Mouse (Mus musculus) layer of hippocampus, adult 2 months (tissue): Measurements from ENCODE around the gene L3mbtl3. TPM values are rescaled to one million over a fixed set of nuclear protein-coding genes. Genes with fewer than 3 reads are reported as not detected.

Source experiments
- DNase-seq, 2 experiments: peaks; one replicate each; pipeline ENCODE4 v3.0.0; 2022; ENCODE audit warnings: low spot score in 2 of 2
- H3K27ac ChIP-seq: fragments of 200-600 bp; 2 replicates; pipeline ENCODE4 v1.8.1; 2022
- H3K4me3 ChIP-seq: fragments of 200-600 bp; 2 replicates; pipeline ENCODE4 v1.8.1; 2022; ENCODE audit warnings: mild to moderate bottlenecking
- CTCF ChIP-seq: fragments of 200-600 bp; conservative IDR thresholded peaks from 2 replicates; pipeline ENCODE4 v1.8.1; 2022; ENCODE audit warnings: antibody characterized with exemption, mild to moderate bottlenecking, moderate library complexity
- total RNA-seq, 2 experiments: library from RNA; stranded (reverse); gene quantifications; 2 replicates each; pipeline ENCODE4 v1.2.3; 2021

Gene L3mbtl3
- total RNA-seq, 2 experiments from 2014 or later, result 18.3 to 19.0 TPM

GRCm38 (mm10) chr10:26364326-26364856 lies 11.4 kb downstream of the L3mbtl3 start:
- Histone ChIP-seq H3K4me3 (no peak overlapping the region), H3K27ac (no peak overlapping the region)
- DNase-seq, result no peak
- TF ChIP-seq CTCF, result no peak

- H3K4me3 ChIP-seq, result no peak overlapping the region
- TF ChIP-seq CTCF, result no peak
- H3K27ac ChIP-seq, result no peak overlapping the region
- DNase-seq, result no peak
Measured at GRCm38 (mm10) chr10:26363605-26364004, 12.2 kb downstream of the L3mbtl3 start.

- DNase-seq, result no peak
- H3K4me3 ChIP-seq, result no peak overlapping the region
- no peak overlapping the region for H3K27ac ChIP-seq
- no peak for TF ChIP-seq CTCF
Measured at GRCm38 (mm10) chr10:26358798-26359197, 17.0 kb downstream of the L3mbtl3 start.

GRCm38 (mm10) chr10:26358231-26358630 lies 17.5 kb downstream of the L3mbtl3 start:
- TF ChIP-seq CTCF, result no peak
- Histone ChIP-seq H3K27ac (no peak overlapping the region), H3K4me3 (no peak overlapping the region)
- DNase-seq, result peak in 1 of 2 experiments; percentile 10

GRCm38 (mm10) chr10:26353781-26354180 lies 22.0 kb downstream of the L3mbtl3 start:
- no peak for TF ChIP-seq CTCF
- no peak overlapping the region for H3K27ac ChIP-seq
- DNase-seq, result no peak

GRCm38 (mm10) chr10:26351129-26351738 lies 24.5 kb downstream of the L3mbtl3 start:
- TF ChIP-seq CTCF, result no peak
- Histone ChIP-seq H3K4me3 (no peak overlapping the region), H3K27ac (no peak overlapping the region)
- no peak for DNase-seq

More at GRCm38 (mm10) chr10:26353781-26354180, 22.0 kb downstream of the L3mbtl3 start:
- no peak overlapping the region for H3K4me3 ChIP-seq

GRCm38 (mm10) chr10:26350153-26350552 lies 25.6 kb downstream of the L3mbtl3 start:
- Histone ChIP-seq H3K4me3 (no peak overlapping the region), H3K27ac (no peak overlapping the region)
- no peak for DNase-seq
- no peak for TF ChIP-seq CTCF

GRCm38 (mm10) chr10:26347614-26348013 lies 28.2 kb downstream of the L3mbtl3 start:
- Histone ChIP-seq H3K4me3 (no peak overlapping the region), H3K27ac (no peak overlapping the region)
- TF ChIP-seq CTCF, result no peak
- DNase-seq, result no peak

- peak; percentile 82 for TF ChIP-seq CTCF
- DNase-seq, result no peak
- no peak overlapping the region for H3K27ac ChIP-seq
- no peak overlapping the region for H3K4me3 ChIP-seq
Measured at GRCm38 (mm10) chr10:26345879-26346278, 29.9 kb downstream of the L3mbtl3 start.

GRCm38 (mm10) chr10:26337896-26338503 lies 37.8 kb downstream of the L3mbtl3 start:
- TF ChIP-seq CTCF, result no peak
- no peak for DNase-seq
- no peak overlapping the region for H3K4me3 ChIP-seq

GRCm38 (mm10) chr10:26333966-26334365 lies 41.8 kb downstream of the L3mbtl3 start:
- no peak overlapping the region for H3K27ac ChIP-seq

More at GRCm38 (mm10) chr10:26337896-26338503, 37.8 kb downstream of the L3mbtl3 start:
- H3K27ac ChIP-seq, result no peak overlapping the region

GRCm38 (mm10) chr10:26332781-26333180 lies 43.0 kb downstream of the L3mbtl3 start:
- DNase-seq, result no peak
- H3K27ac ChIP-seq, result no peak overlapping the region
- H3K4me3 ChIP-seq, result no peak overlapping the region
- no peak for TF ChIP-seq CTCF

More at GRCm38 (mm10) chr10:26333966-26334365, 41.8 kb downstream of the L3mbtl3 start:
- TF ChIP-seq CTCF, result no peak
- no peak for DNase-seq
- no peak overlapping the region for H3K4me3 ChIP-seq

- Histone ChIP-seq H3K27ac (no peak overlapping the region), H3K4me3 (no peak overlapping the region)
- no peak for DNase-seq
- no peak for TF ChIP-seq CTCF
Measured at GRCm38 (mm10) chr10:26328843-26329242, 46.9 kb downstream of the L3mbtl3 start.
